Mouse (Mus musculus): Measurements from ENCODE around the gene Vamp1.

DNA sequence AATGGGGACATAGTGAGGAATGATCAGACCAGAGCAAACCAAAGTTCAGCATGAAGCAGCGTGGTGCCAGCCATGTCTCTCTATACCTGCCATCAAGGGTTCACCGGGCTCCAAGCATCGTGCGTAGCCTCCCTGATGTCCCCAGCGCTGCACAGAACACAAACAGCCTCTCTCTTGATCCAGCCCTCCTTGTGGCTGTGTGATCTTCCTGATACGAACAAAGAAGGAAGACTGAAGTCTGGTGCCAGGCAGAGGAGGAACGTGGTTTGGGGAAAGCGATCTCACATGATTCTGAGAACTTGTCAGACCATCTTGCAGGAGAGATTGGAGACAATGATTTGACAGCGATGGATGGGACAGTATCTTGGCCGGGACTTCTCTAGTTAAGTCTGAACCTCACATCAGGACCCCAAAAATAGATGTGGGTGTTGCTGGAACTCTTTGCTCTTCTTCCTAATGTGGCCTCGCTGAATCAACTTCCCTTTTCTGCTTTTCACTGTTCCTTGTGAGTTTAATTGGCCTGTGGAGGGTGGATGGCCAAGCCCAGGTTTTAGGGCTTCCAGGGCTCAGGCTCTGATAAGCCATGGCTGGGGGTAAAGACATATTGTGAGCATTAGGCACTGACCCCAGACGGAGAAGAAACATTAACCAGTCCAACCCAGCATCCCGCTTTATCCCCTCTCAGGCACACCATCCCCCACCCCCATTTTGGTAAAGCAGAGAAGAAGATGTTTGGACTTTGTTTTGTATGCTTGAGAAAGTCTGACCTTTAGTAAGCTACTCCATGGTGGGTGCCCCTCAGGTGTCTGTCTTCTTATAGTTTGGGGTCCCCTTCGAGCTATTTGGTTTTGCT, 38.7 kb downstream of the Vamp1 start:
- TF ChIP-seq GATA1 (IDR thresholded peaks at IDR 0.05; ENCODE audit: borderline replicate concordance, low read length) (no peak), FLI1 (IDR thresholded peaks at IDR 0.05; ENCODE audit: low read length) (no peak)
